Mouse (Mus musculus): ENCODE measurements around the gene Fam221b. TPM values are rescaled to one million over a fixed set of nuclear protein-coding genes. Genes with fewer than 3 reads are reported as not detected.

Gene Fam221b
- total RNA-seq (2021), result under 1 TPM; 0.20 TPM
- long read RNA-seq, experiment 1, result 0 reads
- long read RNA-seq, experiment 2, result 0 reads

DNA sequence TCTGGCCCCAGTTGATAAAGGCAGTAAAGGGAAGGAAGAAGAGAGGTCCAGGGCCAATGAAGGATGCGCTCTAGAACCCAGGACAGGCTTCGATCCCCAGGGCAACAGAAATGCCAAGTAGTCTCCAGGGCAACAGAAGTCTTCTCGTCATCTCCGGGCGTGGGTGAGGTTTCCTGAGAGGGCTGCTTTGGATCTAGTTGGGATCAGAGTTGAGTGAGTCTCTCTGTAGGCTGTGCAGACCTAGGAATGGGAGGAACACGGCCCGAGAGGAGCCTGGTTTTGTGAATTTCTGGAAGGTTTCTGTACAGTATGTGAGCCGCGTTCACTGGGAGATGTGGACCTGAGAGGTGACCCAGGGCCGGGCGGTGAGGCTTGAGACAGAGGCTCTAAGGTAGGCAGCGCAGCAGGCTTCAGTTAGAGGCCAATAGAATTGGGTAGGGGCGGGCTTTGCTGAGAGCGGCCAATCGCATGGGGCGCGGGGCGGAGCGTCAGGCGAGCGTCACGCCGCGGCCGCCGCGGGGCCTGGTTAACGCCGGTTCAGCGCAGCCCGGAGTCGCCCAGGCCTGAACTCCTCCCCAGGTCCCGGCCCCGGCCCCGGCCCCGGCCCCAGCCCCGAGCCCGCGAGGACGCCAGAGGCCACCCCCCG, at the start of gene Fam221b, which contains the start of gene Tmem8b:
Gene Fam221b (minus strand): TSS at position 364 of the 646 bp plus-strand sequence.
Gene Tmem8b (plus strand): TSS at position 190 of the 646 bp plus-strand sequence.
- peak; percentile 91 to 94 for DNase-seq

DNA sequence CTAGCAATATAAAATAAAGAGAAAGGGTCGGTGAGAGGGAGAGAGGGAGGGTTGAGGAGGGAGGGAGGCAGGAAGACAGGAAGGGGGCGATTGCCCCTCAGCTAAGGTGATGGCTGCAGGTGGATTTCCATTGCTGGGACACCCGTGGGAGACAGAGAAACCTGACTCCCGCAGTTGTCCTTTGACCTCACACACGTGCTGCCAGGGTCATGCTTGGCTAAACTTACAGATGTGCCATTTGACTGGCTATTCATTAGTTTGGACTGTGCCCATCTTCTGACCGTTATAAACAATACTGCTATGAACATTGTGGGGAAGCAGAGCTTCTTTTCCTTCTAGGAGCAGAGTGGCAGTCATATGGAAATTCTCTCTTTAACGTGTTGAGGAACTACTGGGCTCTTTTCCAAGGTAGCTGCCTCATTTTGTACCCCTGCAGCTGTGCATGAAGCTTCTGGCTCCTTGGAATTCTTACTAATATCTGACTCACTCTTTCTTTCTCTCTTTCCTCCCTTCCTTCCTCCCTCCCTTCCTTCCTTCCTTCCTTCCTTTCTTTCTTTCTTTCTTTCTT, 44.8 kb upstream of the Fam221b start:
- no peak for DNase-seq

DNA sequence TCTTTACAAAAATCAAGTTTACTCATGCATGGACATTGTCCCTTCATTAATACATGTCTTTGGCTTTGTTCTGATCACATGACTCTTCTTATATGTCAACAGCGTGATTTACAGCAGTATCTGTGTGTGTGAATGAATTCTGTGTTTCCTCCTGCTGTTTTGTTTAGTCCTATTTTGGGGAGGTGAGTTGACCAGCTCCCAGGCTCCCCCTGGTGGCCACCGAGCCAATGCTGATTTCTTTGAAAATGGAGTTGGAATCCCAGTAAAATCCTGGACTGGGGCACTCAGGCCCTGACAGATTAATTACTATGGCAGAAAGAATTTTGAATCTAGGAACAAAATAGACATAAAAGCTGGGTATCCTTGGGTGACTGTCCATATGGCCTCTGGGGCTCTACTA, 42.9 kb upstream of the Fam221b start:
- DNase-seq, result peak; percentile 86 to 93

DNA sequence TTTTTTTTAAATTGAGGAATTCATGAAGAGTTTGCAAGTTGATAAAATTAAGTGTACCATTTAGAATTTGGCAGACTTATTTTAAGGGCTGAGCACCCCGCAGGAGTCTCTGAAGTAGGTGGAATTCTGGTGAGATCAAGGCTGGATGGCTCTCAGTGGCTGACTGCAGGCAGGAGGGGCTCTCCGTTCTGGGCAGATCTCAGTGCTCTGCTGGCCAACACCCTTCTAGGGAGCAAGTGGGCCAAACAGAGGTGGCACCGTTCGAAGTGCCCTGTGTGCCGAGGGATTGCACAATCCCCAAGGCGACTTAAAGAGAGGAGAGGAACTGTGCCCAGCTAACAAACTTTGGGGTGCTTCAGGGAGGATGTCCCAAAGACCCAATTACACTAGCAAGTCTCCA, 40.9 kb upstream of the Fam221b start, which contains the start of gene Olfr71:
Gene Olfr71 (minus strand): TSS at position 387 of the 400 bp plus-strand sequence.
- no peak for DNase-seq

DNA sequence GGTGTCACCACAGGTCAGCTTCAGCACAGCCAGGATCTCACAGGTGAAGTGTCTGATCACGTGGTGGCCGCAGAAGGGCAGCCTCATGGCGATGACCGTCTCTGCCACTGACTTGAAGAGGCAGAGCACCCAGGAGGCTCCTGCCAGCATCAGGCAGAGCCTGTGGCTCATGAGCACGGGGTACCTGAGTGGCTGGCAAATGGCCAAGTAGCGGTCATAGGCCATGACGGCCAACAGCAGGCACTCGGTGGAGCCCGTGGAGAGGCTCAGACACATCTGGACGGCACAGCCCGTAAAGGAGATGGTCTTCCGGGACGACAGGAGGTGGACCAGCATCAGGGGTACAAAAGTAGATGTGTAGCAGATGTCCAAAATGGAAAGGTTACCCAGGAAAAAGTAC, 37.0 kb upstream of the Fam221b start:
- DNase-seq, result no peak

DNA sequence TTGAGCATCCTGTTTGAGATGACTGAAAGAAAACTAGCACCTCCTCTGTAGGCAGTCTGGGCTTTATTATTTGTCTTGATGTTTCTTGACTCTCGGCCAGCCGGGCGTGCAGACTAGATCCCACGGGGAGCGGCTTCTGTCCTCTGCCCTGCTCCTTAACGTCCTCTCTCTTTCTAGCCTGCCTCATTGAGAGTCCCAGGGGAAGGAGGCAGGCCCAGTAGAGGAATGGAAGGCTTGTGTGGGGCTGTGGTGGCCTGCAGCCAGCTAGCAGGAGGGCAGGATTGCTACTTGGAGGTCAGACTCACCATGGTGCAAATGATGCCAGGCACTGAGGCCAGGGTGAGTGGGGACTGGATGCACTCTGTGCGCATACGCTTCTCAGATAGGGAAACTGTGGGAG, 34.9 kb upstream of the Fam221b start:
- DNase-seq, result peak in 1 of 2 experiments; percentile 54

DNA sequence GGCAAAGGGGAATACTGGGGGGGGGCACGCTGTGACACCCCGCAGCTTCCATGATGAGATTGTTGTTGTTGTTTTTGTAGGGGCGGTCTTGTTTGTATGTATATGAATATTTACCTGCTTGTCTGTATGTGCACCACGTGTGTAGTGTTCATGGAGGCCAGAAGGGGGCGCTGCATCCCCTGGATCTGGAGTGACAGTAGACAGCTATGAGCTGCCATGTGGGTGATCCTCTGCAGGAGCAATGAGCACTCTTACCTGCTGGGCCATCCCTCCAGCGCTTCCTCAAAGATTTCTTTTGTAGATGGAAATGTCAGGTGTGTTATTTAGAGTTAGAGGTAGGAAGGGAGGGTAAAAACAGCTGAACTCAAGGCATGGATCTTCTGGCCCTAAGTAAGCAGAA, 34.5 kb upstream of the Fam221b start:
- no peak for DNase-seq

DNA sequence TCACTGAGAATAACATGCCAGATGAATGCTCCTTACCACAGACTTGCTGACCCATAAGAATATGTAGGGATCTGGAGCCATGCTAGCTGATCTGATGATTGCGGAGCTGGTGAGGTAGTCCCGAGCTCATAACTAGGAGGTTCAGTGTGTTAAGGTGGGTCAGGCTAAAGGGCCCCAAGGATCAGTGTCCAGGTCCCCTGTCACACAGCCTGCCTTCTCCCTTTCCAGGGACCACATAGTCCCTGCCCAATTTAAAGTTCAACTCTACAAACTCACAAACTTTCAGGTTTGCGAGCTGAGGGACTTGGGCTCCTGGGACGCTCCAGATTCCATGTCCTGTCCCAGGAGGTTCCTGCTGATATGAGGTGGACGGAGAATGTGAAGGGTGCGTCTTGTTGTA, 31.8 kb upstream of the Fam221b start, which contains the start of gene Olfr70:
Gene Olfr70 (minus strand): TSS at position 101 of the 400 bp plus-strand sequence.
- no peak for DNase-seq

DNA sequence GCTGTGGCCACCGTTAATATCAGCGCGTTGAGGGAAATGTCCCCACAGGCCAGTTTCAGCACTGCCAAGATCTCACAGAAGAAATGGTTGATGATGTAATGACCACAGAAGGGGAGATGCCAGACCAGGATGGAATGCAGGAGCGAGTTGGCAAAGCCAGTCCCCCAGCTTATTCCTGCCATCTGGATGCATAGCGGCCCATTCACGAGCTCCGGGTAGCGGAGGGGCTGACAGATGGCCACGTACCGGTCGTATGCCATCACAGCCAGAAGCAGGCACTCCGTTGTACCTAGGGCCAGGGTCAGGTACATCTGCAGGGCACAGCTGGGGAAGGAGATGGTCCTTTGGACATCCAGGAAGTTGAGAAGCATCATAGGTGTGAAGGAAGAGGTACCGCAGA, 27.6 kb upstream of the Fam221b start:
- no peak for DNase-seq

DNA sequence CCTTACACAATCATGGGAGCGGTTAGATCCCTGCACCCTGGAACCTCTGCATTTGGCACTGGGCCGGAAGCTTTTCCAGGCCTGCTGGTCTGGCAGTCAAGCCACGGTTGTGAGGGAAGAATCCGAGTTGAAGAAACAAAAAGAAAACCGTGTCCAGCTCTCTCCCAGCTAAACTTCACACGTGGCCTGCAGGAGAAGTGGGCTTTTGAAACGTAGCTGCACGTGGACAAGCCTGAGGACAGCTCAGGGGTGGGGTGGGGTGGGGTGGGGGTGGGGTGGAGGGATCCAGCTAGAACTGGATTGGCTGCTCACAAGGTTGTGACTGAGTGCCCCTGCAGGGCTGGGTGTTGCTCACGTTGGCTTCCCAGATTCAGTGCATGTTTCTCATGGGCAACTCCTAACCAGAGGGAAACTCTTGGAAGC, 26.3 kb upstream of the Fam221b start:
- peak in 1 of 2 experiments; percentile 64 for DNase-seq

DNA sequence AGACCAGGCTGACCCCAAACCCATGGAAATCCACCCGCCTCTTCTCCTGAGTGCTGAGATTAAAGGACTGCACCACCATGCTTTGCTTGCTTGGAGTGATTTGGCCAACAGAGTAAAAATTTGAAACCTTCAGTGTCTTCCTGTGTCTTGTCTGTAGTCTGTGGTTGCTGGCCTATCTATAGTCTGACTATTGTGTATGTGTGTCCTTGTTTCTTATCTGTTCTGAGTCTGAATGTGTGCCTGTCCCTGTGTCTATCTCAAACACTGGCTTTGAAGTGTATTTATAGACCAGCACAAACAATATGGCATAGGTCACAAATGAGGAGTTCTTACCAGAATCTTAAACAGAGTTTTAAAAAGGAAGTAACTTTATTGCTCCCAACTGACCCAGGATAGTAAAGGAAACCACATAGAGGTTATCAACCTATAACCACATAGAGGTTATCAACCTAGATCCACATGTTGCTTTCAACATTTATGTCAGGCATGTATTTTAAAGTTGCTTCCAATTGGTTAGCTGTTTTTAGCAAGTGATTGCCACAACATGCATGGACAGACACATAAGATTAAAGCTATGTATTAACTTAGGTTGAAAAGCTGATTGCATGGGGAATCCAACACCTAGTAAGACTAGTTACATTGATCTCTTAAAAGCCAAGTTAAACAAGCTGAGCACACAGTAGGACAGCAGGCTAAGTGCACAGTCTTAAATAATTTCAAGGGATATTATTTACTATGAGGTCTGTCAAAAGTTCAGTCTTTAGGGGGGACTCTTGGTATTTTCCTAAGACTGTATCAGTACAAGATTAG, 25.7 kb upstream of the Fam221b start:
- DNase-seq, result no peak

DNA sequence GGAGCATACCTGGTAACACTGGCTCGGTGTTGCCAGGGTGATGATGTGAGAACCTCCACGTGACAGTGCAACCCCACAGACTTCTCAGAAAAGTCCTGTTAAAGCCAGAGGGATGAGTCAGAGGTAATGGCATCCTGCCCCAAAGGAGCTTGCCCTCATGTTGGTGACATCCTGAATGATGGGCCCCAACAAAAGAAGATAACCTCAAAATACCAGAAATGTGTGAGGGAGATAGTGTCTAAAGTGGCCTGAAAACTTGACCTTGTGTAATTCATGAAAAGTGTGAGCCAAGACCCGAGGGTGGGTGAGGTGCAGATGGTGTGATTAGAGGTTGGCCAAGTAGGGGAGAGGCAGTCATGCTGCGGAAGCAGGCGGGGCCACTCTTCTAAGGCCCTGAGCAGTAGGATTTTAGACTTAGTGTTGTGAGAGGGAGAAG, 24.9 kb upstream of the Fam221b start:
- peak; percentile 72 to 75 for DNase-seq

DNA sequence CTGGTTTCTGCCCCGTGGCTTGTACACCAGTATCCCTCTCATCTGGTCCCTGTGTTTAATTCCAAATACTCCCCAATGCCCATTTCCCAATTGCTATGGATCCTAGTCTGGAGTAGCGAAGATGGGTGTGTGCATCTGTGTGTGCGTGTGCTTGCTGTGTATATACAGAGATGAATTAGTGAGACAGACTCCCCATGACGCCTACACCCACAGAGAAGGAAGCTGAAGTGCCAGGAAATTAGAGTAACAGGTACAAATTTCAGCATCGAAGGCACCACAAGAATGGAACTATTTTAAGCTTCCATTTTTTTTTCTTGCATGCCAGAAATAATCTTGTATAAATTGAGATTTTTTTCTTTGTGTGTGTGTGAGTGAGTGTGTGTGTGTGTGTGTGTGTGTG, 22.1 kb upstream of the Fam221b start:
- DNase-seq, result no peak

DNA sequence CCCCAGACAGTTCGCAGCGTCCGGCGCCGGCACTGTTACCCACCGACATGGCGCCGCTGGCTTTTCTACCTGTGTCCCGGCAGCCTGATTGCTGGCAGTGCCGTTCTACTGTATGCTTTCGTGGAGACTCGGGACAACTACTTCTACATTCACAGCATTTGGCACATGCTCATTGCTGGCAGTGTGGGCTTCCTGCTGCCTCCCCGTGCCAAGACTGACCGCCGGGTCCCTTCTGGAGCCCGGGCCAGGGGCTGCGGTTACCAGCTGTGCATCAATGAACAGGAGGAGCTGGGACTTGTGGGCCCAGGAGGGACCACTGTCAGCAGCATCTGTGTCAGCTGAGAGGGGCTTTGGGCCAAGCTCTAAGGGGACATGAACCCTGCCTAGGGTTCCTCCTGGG, 21.1 kb upstream of the Fam221b start:
- no peak for DNase-seq

DNA sequence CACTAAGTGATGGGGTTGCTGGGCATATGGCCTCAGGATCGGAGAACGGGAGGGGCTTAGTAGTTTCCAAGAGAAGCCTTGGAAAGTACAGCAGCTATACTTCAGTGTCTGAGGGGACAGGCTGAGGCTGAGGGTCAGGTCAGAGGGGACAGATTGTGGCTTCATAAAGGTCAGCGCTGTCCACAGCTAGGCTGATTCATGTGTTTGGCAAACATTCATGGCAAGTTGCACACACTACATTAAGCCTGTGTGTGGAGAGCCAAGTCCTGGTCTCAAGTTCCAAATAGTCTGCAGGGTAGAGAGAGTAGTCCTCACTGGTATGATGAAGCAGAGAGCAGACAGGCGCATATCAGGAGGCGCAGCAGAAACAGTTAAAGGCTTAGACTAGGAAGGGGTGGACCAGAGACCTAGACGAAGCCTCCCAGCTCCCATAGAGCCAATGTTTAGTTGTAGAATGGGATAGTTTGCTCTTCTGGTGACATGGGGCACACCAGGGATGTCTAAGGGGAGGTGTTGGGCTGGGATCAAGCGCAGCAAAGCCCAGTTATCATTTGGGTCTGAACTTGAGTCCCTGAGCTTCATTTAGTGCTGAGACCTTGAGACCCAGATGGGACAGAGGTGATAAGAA, 10.6 kb upstream of the Fam221b start:
- peak; percentile 71 to 74 for DNase-seq

DNA sequence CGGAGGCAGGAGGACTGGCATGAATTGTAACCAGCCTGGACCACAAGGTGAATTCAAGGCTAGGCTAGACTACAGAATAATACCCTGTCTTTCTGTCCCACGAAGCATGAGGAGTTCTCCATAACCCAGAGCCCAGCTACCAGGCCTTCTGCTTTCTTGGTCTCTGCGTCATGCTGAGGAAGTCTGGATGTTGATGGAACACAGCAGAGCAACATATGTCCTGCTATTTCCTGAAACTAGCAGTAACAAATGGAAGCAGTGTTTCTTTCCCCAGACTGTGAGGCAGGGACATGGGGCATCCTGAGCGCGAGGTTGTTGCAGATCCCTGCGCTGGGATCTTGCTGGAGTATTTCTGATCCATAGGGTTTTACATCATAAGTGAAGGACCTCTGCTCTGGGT, 9.6 kb upstream of the Fam221b start:
- DNase-seq, result no peak

DNA sequence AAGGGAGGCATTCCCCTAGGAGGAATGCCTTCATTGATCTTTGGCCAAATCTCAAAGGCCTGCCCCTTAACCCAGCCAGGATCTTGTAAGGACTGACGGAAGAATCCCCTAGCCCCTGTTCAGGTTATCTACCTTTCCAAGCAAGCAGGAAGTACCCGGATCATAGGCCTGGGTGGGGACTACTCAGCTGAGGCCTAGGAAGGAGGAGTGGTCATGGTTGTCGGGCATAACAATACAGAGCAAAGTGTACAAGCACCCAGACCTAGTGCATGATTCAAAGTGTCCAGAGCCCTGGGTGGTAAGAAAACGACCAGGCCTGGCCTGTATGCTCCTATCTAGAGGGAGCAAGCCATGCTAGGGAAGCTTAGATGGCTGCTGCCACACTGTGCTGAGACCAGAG, 6.7 kb upstream of the Fam221b start:
- no peak for DNase-seq

DNA sequence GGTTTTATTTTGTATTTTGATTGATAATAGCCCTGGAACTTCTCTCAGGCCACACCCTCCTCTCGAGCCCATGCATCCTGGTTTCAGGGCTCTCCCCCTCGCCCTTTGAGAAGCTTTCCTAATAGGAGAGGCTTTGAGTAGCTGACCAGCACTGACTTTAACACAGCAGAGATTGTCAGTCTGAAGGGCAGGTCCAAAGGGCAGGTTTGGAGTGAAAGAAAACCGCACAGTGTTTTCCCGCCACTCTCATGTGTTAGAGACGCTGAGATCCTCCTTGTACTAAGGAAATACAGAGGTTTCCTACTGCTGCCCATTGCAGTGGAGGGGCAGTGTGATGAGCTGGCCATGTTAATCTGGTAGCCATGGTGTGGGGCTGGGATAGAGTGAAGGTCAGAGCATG, 6.0 kb upstream of the Fam221b start:
- DNase-seq, result no peak

DNA sequence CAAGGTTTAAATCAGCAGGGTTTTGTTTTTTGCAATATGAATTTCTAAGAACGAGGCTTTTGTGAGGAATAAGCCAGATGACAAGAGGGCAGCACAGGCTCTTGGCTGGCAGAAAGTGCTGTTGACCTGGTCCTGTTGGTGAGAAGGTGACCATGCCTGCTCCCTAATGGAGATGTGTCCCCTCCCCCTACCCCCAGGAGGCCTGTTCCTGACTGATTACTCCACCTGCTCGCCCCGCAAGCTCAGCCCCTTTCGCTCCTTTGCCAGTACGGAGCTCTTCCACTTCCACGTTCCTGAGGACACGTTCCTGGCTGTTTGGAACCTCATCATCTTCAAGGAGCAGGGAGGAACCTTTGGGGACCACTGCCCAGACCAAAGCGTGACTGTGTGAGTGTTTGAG, 4.8 kb upstream of the Fam221b start:
- peak in 1 of 2 experiments; percentile 41 for DNase-seq

DNA sequence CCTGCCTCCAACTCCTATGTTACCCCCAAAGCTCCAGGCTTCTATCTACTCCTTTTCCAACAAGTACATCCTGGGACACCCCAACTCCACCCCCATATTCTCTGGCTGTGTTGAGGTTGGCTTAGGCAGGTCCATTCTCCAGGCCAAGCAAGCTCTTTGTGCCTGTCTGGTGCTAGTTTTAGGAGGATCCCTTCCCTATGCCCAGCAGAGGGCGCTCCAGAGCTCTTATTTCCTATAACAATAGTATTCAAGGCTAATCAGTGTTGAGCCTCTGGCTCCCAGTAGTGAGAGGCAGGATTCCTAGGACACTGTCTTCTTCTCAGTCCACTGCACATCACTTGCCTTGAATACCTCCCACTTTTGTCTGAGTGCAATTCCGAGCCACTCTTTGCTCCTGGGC, 3.1 kb upstream of the Fam221b start:
- DNase-seq, result peak; percentile 93

DNA sequence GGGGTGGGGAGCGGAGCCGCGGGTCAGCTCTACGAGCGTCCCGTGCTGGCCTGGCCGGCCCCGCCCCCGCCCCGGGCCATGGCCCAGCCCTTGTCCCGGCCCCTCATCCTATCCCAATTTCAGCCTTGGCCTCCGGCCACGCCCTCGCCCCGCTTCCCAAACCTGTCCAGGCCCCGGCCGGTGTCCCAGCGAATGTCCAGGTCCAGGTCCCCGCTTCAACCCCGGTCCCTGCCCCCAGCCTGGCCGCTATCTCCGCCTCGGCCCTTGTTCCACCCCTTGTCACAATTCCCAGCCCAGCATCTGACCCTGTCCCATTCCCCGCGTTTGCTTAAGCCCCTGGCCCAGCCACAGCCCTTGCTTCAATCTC, 466 bp upstream of the Fam221b start:
- peak; percentile 83 to 88 for DNase-seq

DNA sequence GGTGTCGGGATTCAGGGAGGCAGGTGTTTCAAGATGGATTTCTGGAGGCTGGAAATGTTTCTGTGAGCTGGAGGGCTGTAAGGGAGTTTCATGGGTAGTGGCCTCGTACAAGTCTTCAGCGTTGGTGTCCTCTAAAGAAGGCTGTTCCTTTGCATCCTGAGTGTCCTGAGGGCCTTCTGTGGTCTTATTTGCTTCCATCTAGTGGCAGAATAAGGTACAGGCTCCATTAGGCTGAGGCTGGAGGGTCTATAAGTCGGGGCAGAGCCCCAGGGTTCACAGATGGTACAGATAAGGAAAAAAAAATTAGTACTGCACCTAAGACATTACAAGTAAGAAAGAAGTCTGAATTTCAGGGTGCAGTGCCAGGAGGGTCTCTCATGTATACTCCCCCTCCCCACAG, 2.5 kb downstream of the Fam221b start:
- DNase-seq, result no peak

DNA sequence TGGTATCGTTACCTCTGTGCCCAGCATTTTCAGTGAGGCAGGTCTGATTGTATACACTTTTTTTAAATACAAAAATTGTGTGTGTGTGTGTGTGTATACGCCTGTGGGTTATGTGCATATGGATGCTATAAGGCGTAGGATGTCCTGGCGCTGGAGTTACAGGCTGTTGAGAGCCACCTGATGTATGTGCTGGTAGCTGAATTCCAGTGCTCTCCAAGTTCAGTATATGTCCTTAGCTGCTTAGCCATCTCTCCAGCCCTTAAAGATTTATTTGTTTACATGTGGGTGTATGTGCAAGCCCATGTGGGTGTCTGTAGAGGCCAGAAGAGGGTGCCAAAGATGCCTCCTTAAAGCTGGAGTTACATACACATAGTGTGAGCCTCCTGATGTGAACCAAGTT, 11.8 kb downstream of the Fam221b start:
- no peak for DNase-seq

Data from adrenal gland, postnatal 36 days (tissue).